Mouse (Mus musculus) left cerebral cortex, postnatal 10 days (tissue): ENCODE results near the gene Ero1lb. TPM values are rescaled to one million over a fixed set of nuclear protein-coding genes. Genes with fewer than 3 reads are reported as not detected.

Source experiments
- DNase-seq, 2 experiments: peaks; one replicate each; pipeline ENCODE4 v3.0.0; 2021 to 2022; ENCODE audit warnings: low spot score in 2 of 2, mixed read lengths in 1 of 2; ENCODE audit errors: extremely low spot score in 1 of 2
- intact Hi-C: fragments of 180-260 bp; cut with DNase I; formaldehyde crosslinking; loops from one replicate; pipeline ENCODE4 v1.15.1; 2025
- total RNA-seq, 2 experiments: library from RNA; stranded (reverse); gene quantifications; 2 replicates each; pipeline ENCODE4 v1.2.3; 2021

Gene Ero1lb
- total RNA-seq = 10 to 100 TPM; 10.5 to 11.0 TPM

GRCm38 (mm10) chr13:12565621-12566390 lies at the start of gene Ero1lb:
TSS of gene Ero1lb (plus strand) at chr13:12565874.
- intact Hi-C loops = no loop called here

DNA sequence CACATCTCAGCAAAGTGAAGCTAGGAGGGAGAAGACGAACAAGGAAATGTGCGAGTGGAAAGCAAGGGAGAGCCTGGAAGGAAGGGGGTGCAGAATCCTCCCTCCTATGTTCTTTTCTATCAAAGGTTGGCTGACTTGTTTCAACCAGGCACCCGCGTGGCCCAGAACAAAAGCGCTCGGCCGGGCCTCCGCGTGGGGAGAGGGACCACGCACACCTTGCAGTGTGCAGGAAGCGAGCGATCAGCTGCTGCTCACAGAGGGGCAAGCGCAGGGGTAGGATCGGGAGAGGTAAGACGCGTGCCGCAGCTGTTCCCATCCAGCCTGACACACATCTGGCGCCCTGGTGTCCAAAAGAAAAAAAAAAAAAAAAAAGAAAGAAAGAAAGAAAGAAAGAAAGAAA lies 46.3 kb upstream of the Ero1lb start:
- no peak for DNase-seq
- intact Hi-C loops = no loop called here

More at GRCm38 (mm10) chr13:12565621-12566390, at the start of gene Ero1lb:
- peak; percentile 99 for DNase-seq

- intact Hi-C loops = no loop called here
- DNase-seq = peak in 1 of 2 experiments; percentile 53
Measured at GRCm38 (mm10) chr13:12519955-12520584, 45.6 kb upstream of the Ero1lb start, which contains the start of gene Edaradd. TSS of gene Edaradd (minus strand) at chr13:12520438.

DNA sequence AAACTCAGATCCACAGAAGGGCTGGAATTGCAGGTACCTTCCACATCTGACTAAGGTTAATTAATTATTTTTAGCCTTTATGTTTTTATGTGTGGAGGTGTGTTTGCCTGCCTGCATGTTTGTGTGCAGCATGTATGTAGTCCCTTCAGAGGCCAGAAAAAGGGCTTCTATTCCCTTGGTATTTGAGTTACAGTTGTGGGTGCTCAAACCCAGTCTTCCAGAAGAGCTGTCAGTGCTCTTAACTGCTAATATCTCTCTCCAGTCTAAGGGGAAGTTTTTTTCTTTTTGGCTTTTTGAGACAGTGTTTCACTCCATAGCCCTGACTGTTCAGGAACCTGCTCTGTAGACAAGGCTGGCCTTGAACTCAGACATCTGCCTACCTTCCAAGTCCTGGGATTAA lies 43.3 kb upstream of the Ero1lb start:
- intact Hi-C loops = no loop called here
- no peak for DNase-seq

GRCm38 (mm10) chr13:12525678-12526077 lies 40.0 kb upstream of the Ero1lb start:
- DNase-seq = no peak
- intact Hi-C loops = no loop called here

- DNase-seq = no peak
- intact Hi-C loops = no loop called here
Measured at GRCm38 (mm10) chr13:12534628-12535027, 31.0 kb upstream of the Ero1lb start.

DNA sequence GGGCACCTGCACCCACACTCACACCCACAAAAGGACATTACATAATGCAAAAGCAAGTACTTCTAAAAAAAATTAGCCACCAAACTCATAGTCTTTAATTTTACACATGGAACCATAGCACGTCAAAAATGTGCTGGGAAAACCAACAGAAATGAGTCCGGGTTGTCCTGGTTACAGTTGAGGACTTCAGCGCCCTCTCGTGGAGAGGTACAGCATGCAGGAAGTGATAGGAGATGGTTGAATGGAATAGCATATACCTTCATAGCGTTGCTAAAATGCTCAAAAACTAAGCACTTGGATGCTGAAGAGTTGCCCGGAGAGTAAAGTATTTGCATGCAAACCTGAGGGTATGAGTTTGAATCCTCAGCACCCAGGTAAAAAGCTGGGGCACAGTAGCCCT lies 27.7 kb upstream of the Ero1lb start:
- peak in 1 of 2 experiments; percentile 50 for DNase-seq
- intact Hi-C loops = no loop called here

GRCm38 (mm10) chr13:12539716-12540115 lies 26.0 kb upstream of the Ero1lb start:
- DNase-seq = no peak
- intact Hi-C loops = no loop called here

- no peak for DNase-seq
- intact Hi-C loops = no loop called here
Measured at GRCm38 (mm10) chr13:12540119-12540518, 25.6 kb upstream of the Ero1lb start.

DNA sequence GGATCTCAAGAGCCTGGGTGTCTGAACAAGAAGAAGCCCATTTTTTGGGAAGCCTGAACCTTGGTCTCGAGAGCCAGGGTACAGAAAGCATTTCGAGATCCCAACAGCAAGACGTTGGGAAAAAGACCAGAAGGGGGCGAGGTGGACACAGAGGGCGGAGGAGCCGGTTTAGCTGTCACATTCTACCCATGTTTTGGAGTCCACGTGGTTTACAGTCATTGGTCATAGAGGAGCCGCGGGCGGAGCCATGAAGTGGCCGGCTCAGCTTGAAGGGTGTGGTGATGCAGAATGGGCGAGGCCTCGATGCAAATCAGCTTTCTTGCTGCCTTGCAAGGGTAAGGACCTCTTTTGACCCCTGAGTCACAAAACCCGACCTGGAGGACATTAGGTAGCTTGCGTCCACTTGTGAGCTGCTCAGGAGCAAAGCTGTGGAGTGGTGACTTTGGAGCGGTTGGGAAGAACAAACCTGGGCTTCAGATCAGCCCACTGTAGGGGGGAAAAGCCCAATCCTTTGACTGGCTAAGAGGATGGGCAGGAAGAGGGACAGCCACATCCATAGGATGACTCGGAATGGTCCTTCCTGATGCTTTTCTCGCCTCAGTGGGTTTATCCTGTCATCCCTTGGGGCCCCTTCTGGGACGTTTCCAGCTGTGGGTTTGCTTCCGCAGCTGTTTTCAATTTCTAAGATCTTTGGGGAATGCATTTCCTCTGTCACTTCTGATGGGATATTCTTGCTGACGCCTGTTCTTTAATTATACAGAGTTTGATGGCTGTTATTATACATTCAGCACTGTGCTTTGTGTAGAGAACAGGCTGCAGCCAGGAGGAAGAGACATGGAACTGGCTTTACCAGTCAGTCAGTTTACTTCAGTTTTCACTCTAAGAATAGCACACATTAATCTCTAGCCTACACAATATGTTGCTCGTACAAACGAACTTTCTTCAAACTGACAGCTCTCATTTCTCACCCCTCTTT lies 23.4 kb upstream of the Ero1lb start:
- peak; percentile 13 to 71 for DNase-seq
- intact Hi-C loops = no loop called here

GRCm38 (mm10) chr13:12543246-12543645 lies 22.4 kb upstream of the Ero1lb start:
- DNase-seq = no peak
- intact Hi-C loops = no loop called here

DNA sequence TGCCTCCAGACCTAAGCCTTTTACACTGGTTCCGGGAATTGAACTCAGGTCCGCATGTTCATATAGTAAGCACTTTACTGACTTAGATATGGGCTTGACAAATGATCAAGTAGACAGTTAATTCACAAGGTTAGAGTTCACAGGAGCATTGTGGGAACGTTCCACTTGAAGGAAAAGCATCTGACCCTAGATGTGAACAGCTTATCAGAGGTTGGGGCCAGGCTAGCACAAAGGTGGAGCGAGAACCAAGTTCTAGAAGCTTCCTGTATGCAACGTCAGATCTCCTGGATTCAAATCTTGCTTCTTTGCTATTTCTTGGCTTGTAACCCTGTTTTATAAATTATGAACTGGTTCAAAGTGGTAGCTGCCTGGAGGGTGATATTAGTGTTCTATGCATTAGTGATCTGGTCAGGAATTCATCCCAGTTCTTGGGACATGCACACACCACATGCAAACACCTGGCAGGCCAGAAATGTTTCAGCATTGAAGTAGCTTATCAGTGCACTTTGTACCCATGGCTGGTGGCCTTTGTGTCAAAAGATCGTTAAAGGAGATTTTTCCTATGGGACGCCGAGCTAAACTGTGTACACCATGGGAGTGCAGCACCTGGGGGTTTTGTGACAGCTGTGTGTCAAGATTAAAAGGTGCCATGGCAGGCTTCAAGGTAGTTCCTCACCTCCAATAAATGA lies 21.6 kb upstream of the Ero1lb start:
- intact Hi-C loops = no loop called here
- no peak for DNase-seq

DNA sequence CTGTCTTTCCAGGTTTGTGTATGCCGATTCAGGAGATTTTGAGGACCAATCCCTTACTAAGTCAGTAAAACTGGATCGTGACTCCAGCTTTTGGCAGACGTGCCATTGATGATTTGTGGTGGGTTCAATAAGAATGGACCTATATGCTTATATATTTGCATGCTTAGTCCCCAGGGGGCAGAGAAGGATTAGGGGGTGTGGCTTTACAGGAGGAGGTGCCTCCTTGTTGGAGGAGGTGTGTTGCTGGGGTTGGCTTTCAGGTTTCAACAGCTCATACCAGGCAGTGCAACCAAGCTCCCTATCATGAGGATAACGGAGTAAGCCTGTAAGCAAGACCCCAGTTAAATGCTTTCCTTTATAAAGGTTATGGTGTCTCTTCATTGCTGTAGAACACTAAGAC lies 11.5 kb upstream of the Ero1lb start:
- intact Hi-C loops = no loop called here
- DNase-seq = no peak

DNA sequence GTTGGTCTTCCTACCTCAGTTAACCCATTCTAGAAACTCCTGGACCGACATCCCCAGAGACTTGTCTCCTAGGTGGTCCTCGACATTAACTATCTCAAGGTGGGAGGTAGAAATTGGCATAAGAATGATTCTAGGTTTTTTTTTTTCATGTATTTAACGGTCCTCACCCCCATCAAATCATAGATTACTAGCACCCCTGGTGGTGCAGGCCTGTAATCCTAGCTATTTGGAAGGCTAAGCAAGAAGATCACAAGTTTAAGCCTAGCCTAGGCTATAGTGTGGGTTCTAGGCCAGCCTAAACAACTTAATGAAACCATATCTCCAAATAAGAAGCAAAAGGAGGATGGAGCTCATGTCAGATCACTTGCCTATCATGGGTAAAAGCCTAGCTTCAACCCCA lies 6.6 kb upstream of the Ero1lb start:
- DNase-seq = no peak
- intact Hi-C loops = no loop called here

GRCm38 (mm10) chr13:12559462-12560120 lies 6.1 kb upstream of the Ero1lb start:
- intact Hi-C loops = no loop called here
- DNase-seq = no peak

- intact Hi-C loops = no loop called here
- DNase-seq = no peak
Measured at GRCm38 (mm10) chr13:12561729-12562128, 3.9 kb upstream of the Ero1lb start.

DNA sequence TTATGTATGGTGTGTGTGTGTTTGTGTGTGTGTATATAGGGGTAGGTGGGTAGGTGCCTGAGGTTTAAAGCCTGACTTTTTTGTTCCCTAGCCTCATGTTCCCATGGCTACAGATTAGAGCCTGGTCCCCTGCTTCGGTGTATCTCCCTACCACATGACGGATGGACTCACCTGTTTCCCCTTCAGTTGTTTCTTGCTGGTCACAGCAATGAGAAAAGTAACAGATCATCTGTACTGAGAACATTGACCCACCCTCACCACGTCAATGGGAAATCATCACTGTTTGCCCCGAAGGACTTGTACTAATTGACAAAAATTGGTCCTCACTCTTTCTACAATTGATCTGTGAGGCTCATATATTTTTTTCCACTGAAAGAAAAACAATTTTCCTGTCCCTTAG lies 3.4 kb upstream of the Ero1lb start:
- DNase-seq = no peak
- intact Hi-C loops = no loop called here

DNA sequence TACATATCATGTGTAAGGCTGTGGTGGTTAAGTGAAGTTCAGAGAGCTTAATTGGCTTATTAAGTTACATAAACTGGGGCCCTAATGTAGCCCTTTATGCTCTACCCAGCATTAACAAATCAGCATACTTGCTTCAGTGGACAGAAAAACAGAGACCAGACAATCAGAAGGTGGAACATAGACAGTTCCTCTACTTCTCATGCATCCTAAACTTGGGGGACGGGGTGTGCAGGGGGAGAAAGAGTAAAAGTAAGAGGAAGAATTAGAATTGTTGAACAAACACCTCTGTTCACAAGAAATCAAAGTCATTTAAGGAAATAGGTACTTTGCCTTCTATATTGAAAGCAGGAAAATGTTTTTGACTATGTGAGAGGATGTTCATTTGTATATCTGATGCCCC lies 2.3 kb downstream of the Ero1lb start:
- intact Hi-C loops = no loop called here
- no peak for DNase-seq
